Mouse (Mus musculus) left cerebral cortex, adult 9 months (tissue): ENCODE data around the gene Vps13d.

ENCODE experiments used
- DNase-seq, 2 experiments: peaks; one replicate each; pipeline ENCODE4 v3.0.0; 2022; ENCODE audit warnings: low spot score in 2 of 2

Gene Vps13d

DNA sequence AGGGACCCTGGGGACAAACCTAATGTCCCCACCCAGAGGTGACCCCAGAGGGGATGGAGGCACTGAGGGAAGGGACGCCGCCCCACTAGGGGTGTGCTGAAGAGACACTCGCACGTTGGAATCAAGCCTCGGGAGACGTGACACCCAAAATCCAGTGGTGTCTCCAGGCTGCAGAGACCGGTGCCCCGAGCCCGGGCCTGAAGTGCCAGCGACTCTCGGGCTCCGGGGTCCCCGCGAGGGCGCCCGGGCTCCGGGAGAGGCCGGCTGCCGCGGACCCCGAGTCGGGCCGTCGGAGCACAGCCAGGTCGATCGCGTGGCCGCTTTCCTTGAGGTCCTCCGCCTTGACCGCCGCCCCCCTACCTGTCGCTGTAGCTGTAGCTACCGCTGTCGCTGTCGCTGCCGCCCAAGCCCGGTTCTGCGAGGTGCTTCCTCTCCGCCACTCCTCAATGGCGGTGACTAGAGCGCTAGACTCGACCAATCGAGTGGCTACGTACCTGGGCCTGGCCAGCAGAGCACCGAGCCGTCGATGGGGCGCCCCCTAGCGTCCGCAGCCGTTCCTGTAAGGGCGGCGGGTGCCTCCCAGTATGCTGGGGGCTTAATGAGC, at the start of gene Vps13d:
Vps13d (minus strand) TSS at position 447 of the 604 bp plus-strand sequence.
- DNase-seq, result peak in 1 of 2 experiments; percentile 86

DNA sequence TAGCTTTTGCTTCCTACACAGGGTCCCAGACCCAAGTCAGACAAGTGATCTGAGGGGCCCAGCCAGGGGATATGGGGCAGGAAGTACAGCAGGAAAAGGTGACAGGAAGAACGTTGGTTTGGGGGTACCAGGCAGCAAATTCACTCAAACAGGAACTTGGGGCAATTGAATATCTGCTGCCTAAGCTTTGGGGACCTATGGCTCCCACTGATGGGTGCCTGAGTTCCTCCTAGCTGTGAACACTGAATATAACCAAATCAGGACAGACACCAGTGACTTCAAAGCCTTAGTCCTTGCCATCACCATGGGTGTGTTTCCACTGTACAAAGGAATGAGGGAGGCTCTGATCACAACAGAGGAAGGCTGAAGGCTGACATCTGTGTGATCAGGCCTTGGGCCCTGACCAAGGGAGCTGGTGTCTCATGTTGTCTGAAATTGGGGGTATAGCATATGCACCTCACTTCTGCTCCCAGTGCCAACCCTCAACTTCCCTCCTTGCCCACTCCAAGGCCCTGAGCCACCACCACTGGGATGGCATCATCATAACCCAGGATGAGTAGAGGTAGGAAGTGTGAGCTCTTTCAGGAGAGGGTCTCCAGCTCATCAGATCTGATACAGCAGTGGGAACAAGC, 48.0 kb upstream of the Vps13d start:
- DNase-seq, result no peak

GRCm38 (mm10) chr4:145240723-145241231, 46.0 kb upstream of the Vps13d start:
- DNase-seq, result peak in 1 of 2 experiments; percentile 20

DNA sequence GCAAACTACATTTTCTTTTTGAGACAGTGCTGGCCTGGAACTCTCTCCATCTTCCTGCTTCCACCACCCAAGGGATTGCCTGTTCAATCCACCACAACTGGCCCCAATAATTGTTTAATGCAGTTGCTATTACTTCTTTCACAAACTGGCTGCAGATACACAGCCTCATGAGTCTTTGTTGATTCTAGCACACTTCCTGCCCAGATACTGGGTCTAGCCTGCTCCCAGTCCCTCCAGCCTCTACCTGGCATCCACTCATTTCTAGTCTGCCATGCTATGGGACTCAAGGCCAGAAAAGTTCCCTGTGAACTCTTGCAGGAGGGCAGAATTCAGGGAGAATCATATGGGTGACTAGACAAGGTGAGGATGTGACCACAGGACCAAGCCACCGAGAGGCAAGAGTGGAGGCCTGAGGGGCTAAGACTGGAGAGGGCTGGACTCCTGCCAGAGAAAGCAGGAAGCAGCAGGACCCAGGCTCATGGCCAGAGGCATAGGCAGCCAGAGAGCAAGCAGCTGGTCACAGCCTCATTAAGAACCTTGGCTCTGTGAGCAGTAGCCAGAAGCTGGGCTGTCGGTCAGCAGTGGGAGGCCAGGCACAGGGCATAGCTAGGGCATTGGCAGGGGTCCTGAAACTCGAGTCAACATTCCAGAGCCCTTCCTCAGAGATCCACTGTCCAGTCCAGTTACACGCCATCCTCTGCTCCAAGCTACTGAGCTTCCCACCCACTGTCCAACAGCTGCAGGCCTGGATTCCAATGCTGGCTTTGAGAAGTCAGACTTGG, 44.4 kb upstream of the Vps13d start:
- DNase-seq, result peak in 1 of 2 experiments; percentile 31

DNA sequence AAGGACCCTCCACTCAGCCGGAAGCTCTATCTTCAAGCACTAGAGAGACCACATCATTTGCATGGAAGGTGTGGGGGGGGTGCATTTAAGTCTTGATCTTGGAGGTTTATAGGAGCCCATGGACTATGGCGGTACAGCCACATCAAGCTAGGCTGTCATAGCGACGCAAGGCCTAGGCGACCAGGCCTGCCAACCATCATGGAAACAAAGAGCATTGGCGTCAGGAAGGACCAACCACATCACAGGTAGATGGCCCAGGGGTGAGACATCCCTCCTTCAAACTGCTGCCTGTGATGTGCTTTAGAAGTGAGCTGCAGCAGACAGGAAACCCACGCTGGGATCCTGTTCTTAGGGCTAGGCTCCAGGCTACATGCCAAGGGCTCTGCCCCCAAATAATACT, 41.2 kb upstream of the Vps13d start:
- no peak for DNase-seq

DNA sequence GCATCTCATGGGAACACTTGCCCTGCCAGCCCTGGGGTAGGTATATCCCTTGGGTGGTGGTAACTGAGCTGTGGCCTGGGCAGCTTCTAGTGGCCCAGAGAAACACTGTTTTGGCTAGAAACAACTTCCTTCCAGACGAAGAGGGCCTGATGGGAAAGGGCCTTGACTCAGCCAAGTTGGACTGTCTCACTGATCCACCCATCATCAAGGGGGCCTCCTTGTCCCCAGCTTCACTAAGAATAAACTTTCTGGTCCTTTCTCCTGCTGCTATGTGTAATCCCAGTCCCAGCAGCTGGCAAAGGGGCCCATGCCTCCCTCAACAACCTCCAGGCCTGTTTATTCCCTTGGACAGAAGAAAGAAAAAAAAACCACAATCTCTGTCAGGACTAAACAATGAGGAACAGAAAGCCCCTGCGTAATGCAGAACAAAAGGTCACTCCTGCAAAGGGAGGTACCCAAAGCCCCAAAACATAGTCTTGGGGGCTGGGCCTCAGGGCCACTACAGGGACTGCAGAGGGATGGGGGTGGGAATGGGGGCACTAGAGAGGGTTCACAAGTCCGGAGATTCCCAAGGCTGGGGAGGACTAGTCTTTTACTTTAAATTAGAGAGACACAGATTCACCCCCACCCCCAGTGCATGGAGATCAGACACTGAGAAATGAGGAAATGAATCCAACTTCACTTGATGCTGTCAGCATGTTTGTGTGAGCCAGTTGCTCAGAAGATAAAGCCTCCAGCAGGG, 38.9 kb upstream of the Vps13d start:
- DNase-seq, result no peak

- no peak for DNase-seq
Measured at GRCm38 (mm10) chr4:145231732-145232131, 36.9 kb upstream of the Vps13d start.

DNA sequence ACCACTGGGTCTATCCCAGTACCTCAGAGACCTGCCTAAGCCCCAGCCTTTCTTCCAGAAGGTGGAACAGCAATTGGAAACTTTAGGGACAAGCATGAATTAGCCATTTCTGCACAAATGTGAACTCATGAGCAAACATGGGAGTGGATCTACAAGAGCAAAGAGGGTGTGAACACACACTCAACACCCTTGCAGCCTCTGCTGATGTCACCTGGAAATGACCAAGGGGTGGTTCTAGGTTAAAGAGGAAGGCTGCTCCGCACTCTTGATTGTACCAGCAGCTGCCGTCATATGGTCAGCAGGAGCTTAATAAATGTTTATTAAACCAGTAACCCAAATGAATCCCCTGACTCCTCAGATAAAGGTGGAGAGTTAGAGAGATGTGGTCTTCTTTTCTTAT, 35.8 kb upstream of the Vps13d start:
- DNase-seq, result no peak

- DNase-seq, result no peak
Measured at GRCm38 (mm10) chr4:145229524-145230163, 34.8 kb upstream of the Vps13d start.

GRCm38 (mm10) chr4:145229051-145229450, 34.2 kb upstream of the Vps13d start:
- no peak for DNase-seq

DNA sequence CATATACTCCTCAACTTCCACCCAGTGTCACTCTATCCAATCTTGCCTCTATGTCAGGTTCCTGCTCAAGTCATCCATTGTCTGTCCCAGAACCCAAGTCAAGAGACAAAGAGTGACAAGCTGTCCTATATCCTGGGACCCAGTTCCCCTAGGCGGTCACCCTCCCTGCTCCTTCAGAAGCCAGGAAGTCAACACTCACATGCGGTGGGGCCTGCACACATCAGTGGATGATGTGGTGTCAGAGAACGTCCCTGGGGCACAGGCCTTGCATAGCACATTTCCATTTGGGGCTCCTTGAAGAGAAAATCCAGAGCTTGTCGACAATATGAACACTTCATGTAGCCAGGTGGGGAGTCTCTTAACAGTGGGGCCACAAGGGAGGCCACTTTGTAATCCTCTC, 29.8 kb upstream of the Vps13d start:
- DNase-seq, result no peak

- DNase-seq, result no peak
Measured at GRCm38 (mm10) chr4:145222064-145222463, 27.3 kb upstream of the Vps13d start.

GRCm38 (mm10) chr4:145221379-145221778, 26.6 kb upstream of the Vps13d start:
- no peak for DNase-seq

GRCm38 (mm10) chr4:145220001-145220400, 25.2 kb upstream of the Vps13d start:
- DNase-seq, result no peak

DNA sequence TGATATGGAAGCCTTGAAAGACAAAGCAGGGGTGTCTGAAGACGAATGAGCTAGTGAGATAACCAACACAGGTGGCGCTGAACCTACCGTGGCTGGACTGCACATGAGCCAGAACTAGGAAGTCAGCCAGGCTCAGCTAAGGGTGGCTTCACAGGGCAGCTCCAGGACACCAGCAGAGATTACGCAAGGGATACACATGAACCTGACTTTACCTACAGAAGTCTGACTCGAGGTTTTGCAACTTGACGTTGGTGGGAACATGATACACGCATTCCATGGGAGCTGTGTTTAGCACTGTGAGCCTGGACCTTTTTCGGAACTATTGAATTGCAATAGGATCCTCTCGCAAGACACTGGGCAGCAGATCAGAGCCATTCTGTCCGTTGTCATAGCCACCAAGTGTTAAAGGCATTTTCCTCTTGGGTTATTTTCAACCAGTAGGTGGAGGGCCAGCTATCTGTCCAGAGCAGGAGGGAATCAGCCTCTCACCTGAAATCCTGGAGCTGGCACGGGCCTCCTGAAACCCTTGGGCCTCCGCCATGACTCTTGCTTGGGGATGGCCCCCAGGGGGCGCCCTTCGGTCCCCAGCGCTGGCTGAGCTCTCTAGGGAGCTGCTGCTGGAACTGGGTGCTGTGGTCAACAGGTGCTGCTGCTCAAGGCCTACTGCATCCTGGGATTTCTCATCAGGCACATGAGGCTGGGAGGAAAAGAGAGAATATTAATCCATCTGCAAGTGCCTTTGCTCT, 24.6 kb upstream of the Vps13d start:
- DNase-seq, result no peak

DNA sequence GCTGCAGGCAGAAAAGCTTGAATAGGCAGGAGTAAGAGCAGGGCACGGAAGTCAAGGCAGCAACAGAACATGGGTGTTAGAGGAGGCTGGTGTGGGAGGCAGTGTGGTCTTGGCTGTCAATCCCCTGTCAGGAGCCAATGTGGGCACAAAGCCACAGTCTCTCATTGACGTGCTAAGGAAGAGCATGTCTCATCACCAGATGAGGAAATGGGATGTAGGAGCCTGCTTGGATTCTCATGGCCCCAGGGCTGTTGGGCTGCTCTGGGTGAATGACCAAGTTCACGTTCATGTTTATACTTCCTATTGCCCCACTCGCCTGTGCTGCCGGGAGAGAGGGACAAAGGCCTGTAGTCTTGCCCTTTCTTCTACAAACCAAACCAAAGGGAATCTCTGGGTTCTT, 23.0 kb upstream of the Vps13d start:
- no peak for DNase-seq

DNA sequence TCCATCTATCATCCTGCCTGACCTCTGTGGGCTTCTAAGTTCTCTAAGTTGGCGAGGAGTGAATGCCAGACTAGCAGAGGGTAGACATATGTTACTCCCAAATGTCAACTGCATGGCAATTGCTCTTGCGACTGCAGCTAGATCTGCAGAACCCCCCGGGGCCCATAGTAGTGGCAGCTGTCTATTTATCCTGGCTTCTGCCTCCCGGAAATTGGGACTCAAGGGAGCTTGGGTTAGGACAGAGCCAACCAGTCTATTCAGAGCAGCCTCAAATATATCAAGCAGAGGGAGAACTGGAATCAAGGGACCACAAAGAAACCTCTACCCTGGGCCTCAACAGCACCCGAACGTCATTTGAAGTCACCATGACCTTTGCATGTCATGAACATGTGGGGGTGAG, 22.2 kb upstream of the Vps13d start:
- DNase-seq, result no peak

DNA sequence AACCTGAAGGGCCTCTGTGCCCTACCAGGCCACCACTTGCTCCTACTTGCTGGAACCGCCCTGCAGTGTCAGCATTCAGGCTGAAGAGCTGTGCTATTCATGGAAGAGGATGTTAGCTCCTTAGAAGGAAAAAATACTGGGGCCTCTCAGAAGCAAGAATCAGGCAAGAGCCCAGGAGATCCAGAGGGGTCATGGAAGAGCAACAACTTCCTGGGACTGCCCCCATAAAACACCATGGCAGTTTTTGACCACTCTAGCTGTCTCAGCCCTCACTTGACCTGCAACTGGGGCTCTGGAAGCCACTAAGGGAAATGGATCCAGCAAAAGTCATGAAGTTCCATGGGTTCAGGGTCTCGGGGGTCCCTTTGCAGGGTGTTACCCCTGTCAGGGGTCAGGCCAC, 20.6 kb upstream of the Vps13d start:
- no peak for DNase-seq

- no peak for DNase-seq
Measured at GRCm38 (mm10) chr4:145214786-145215174, 20.0 kb upstream of the Vps13d start.

GRCm38 (mm10) chr4:145213999-145214785, 19.4 kb upstream of the Vps13d start:
- DNase-seq, result peak; percentile 67 to 95
